Mouse (Mus musculus) embryo, embryonic 9.5 days (tissue): ENCODE data around the gene Rpl19.

ENCODE experiments used
- DNase-seq: peaks from one replicate; pipeline ENCODE4 v3.0.0-alpha.2; 2017; ENCODE audit errors: extremely low spot score

Rpl19 gene

DNA sequence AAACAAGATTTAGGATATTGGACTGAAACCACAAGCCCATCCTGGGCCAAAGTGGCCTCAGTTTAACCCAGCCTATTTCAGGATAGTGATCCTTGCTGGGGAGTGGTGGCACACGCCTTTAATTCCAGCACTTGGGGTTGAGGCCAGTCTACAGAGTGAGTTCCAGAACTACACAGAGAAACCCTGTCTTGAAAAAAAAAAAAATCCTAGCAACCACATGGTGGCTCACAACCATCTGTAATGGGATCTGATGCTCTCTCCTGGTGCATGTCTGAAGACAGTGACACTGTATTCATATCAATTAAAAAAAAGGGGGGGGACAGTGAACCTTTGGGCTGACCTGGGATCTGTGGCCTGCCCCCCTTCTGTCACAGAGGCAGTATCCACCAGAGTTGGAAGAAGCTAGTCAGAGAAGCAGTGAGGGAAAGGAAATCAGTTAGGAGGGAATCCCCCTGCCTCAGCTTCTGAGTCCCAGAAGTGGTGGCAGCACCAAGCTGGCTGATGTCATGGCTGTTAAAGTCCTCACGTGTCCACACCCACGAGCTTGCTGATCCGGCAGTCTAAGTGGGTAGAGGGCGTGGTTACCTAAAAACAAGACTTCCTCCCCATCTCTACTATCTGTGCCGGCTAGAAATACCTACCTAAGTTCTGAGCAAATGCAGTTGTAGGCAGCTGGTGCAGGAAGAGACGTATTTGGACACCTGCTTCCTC is 27.5 kb upstream of the Rpl19 start:
- DNase-seq: no peak

DNA sequence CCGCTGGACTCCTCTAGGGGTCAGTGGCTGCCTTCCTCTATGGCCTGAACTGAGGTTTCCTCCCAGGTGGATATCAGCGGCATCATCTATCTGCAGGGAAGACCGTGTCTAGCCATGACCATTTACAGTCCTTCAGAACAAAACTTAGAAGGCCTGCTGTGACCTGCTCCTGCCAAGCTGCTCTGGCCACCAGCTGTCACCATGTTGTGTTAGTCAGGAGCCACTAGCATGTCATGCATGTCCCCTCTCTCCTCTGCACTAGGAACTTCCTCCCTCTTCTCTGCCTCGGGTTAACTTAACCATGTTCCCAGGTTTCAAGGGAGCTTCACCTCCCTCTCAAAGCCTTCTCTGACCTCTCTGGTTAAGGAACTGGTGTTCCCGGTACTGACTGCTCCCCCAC is 26.8 kb upstream of the Rpl19 start:
- DNase-seq: no peak

DNA sequence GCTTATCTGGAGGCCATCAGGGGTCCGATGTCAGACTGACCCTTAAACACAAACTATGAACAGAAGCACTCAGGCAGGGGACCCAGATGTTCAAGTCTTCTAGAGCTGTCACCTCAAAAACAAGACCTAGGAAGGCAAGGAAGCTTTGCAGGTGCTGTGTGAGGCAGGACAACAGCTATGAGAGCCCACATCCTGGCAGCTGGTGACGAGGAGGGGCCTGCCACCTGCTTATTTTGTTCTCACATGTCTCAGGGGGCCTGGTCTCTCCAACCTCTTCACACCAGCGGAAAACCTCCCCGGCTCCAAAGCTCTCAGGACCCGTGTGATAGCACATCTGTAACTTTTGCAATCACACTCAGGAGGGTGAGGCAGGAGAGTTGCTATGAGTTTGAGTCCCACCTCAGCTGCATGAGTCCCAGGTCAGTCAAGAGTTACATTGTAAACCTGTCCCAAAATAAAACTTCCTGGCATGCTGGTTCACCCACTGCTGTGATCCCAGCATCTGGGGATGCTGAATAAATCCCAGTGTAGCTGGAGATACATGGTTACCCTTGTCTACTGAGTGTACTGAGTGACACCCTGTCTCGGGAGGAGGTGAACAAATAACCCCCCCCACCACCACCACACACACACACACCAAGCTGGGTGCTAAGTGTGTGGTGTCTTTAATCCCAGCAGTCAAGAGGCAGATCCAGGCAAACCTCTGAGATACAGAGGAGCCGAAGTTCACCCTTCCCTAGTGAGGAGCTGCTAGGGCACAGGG is 26.0 kb upstream of the Rpl19 start:
- DNase-seq: no peak

DNA sequence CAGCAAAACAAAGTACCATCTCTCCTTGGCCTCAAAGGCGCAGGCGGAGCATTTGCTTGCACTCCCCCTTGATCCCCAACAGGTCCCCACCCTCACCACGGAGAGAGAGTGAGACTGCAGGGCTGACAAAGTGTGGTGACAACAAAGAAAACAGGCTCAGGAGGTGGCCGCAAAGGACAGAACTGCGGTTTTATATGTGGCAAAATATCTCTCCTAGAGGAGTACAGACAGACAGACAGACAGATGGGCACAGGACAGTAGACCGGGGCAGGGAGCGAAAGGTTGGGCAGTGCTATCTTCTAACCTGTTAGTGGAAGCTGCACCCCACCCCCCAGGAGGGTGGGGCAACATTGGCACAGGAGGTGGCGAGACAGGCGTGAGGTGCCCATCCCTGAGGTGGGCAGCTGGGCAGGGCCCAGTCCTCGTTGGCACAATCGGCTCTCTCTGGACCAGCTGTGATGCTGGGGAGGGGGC is 25.1 kb upstream of the Rpl19 start:
- DNase-seq: no peak

DNA sequence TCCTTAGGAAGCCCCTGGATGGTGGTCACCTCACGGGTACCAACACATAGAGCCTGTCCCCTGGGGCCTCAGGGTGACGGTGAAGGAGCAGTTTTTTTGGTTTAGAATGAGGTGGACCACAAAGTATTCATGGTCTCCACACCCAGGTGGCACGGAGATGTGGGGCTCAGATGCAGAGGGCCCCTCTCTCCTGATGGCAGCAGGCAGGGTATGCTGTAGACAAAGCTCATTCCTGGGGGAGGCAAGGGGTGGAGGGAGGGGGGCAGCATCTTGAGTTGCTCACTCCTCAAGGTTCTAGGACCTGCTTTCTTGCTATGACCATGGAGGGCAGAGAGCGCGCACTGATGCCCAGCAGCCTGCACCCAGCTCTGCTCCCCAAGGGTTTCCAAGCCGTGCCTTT is 24.5 kb upstream of the Rpl19 start:
- DNase-seq: no peak

DNA sequence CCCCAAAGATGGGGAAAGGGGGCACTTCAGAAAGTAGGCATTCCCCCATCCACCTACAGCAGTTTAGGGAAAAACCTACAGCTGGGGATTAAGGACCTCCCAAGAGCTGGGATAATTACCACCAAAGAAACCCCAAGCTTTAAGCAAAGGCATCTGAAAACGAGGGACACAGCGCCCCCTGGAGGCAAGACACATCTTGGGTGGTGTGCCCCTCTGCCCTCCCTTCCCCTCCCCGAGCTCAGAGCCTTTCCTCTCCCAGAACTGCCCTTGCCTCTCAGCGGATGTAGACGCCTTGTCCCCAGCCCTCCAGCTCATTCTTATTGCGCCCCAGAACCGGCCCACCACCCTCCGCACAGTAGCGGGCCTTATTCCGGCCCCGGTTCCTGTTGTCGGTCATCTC is 23.9 kb upstream of the Rpl19 start:
- peak; percentile 82 for DNase-seq

DNA sequence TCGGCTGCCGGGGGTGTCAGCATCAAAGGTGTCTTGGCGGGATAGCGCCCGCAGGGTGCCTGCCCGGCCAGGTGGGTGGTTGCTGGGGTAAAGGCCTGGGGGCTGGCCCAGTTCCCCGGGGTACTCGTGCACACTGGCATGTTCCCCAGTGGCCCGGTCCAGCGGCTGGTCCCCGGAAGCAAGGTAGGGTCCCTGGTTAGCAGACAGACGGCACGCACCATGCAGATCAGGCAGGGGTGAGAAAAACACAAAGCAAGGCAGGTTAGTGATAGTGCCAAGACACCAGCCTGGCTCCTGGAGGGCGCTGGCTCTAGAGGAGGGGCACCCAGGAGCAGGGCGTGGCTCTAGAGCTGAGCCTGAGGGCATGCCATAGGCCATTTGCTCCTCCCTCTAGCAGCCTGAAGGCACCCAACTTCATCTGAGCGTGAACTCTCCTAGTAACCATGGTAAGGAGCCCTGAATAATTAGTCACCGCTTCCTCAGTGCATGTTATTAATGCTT is 23.3 kb upstream of the Rpl19 start:
- DNase-seq: no peak

DNA sequence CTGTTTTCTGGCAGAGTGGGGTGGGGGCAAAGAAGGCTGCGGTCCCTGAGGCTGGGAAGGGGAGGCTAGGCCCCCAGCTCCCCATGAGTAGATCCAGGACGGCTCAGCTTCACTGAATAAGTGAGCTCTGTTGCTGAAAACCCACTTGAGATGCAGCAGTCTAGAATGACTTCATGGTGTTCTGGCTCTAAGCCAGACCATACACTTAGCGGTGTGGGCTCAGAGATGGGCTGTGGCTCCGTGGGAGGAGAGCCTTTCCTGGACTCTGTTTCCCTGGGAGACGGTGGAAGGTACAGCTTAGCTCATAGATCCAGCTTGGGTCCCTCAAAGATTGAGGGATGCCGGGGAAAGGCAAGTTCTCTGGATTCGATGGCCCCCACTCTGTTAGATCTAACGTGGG is 22.3 kb upstream of the Rpl19 start:
- no peak for DNase-seq

DNA sequence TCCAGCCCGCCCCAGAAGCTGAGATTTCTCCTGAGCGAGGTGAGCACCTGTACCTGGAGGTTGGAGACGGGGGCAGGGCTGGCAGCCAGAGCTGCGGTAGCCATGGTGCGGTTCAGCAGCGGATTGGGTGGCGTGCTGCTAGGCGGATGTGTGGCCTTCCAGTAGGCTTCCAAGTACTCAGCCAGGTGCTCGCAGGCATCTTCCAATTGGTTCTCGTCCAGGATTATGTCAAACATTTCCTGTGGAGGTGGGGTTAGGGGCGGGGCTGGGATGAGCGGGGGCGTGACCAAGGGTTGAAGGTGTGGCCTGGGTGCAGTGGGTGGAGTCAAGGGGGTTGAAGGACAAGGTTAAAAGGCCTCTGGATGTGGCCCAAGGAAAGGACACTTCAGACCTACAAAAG is 21.4 kb upstream of the Rpl19 start:
- no peak for DNase-seq

DNA sequence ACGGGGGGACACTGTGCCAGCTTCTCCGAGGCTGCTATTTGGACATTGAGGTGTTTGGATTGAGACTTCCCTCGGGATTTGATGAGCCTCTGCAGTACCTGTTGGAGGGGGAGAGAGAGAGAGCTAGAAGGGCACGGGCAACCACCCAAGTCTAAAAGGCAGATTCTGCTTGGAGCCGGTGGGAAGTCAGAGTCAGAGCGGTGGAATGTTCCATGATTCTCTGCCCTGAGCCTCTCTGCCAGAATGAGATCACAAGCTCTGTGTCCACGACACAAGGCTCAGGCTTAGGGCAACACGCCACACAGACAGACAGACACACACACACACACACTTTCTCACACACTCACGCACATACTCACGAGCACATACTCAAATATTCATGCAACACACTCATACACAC is 20.8 kb upstream of the Rpl19 start:
- no peak for DNase-seq

DNA sequence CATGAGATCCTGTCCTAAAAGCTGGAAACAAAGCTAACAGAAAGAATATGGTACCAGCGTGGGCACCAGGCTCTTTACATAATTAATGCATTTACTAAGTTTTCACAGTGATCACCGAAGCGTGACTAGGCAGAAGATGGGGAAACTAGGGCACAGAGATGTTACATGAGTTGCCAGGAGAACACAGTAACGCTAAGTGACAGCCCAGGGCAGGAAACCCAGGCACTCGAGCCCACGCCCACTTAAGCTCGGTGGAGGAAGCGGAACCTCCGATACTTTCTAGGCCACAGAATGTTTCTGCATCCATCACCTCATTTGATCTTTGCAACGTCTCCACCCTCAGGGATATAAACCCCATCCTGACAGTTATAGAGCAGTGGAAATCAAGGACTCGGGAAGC is 18.4 kb upstream of the Rpl19 start:
- no peak for DNase-seq

DNA sequence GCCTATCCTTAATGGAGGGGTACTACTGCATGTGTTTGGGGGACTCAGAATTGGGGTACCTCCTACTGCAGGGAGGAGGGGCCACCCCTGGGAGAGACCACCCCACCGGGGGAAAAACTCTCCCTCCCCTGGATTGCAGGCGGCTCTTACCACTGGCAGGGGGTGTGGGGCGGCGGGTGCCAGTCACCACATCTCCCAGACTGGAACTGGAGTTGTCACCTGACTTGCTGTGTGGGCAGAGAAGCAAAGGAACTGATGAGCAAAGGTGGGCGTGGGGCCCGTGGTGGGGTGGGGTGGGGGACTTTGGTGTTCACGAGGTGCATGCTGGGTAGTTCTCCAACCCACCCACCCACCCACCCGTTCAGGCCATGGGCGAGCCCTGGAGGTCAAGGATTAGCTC is 14.8 kb upstream of the Rpl19 start:
- no peak for DNase-seq

DNA sequence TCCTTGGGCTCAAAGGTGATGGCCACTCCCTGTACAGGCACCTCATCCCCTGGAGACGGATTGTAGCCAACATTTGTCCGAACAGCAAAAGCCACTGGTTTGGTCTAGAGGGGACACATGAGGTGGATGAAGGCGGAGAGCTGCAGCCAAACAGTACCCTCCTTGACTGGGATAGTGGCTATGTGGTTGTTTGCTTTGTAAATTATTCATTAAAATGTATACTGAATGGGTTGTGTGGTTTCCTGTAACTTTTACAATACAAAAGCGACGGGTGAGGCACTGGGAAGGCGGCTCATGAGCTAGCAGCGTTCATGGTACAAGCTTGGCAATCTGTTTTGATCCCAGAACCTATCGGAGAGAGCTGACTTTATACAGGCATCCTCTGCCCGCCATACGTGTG is 13.7 kb upstream of the Rpl19 start:
- no peak for DNase-seq

DNA sequence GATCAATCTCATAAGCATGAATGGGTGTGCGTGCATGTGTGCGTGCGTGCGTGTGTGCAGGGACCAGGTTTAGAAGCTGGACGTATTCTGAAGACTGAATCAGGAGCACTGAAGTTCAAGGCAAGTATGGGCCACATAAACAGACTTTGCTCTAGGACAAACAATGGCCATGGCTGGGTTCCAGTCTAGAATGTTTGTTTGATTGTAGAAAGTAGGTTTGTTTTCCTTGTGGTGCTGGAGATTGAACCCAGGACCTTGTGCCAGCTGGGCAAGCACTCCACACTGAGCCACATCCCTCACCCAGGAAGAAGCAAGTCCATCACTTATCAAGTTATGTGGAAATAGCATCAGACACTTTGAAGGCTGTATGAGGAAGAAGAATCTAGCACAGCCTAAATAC is 10.3 kb upstream of the Rpl19 start:
- DNase-seq: no peak

DNA sequence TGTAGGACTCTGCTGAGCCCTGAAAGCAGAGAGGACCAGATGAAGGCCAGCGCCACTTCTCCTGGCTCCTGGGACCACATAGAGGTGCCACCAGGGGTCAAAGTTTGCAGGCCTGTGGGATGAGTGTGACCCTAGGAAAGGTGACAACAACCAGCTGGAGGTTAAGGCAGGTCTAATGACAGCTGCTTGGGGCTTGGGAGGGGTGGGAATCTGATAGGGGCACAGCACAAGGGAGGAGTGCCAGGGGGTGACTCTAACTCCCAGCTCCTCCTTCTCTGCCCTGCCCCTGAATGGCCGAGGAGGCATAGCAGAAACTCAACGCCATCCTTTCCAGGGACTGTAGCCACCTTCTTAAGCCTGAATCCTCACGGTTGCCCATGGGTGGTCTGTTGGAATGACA is 9.7 kb upstream of the Rpl19 start:
- no peak for DNase-seq

DNA sequence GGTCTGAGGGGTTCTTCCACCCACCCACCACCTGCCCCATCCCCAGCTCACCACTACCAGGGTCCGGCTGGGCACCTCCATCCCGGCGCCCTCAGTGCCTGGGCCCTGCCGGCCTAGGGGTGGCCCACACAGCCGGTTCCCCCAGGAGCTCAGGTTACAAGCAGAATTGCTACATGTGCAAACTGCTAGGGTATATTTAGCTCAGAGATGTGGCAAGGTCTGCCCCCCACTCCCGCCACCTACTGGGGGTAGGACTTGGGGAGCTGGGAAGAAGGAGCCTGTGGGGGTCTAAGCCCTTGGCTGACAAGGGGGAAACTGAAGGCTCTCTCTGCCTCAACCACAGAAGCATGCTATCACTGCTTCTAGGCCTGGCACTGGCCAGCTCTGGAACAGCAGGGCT is 8.3 kb upstream of the Rpl19 start:
- DNase-seq: no peak

DNA sequence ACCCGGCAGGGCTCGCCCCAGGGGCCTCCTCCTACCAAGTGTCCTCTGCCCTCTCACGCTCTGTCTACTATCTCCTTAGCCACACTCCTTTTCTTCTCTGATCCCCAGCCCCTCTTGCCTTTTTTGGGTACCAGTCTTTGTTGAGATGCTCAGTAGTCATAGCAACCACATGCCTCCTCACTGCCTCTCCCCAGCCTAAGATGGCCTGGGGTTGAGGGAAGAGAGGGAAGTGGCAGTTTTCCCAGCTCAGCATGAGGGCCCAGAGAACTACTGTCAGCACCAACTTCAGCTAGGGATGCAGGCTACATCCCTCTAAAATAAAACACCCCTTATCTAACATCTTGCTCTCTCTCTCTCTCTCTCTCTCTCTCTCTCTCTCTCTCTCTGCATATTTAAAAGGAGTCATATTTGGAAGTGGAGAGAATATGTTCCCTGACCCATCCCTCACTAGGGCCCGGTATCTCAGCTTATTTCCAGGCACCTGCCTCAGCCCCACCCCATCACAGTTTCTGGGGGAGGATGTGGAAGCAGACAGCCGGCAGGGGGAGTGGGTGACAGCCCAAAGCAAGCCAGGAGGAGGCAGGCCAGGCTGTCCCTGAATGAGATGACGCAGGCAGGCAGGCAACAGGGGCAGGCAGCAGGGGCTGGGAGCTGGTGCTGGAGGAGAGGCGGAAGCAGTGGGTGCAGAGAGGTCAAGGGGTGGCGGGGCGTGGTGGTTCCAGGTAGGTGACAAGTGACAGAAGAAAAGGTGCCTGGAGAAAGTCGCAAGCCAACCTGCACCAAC is 7.5 kb upstream of the Rpl19 start:
- peak; percentile 47 for DNase-seq

DNA sequence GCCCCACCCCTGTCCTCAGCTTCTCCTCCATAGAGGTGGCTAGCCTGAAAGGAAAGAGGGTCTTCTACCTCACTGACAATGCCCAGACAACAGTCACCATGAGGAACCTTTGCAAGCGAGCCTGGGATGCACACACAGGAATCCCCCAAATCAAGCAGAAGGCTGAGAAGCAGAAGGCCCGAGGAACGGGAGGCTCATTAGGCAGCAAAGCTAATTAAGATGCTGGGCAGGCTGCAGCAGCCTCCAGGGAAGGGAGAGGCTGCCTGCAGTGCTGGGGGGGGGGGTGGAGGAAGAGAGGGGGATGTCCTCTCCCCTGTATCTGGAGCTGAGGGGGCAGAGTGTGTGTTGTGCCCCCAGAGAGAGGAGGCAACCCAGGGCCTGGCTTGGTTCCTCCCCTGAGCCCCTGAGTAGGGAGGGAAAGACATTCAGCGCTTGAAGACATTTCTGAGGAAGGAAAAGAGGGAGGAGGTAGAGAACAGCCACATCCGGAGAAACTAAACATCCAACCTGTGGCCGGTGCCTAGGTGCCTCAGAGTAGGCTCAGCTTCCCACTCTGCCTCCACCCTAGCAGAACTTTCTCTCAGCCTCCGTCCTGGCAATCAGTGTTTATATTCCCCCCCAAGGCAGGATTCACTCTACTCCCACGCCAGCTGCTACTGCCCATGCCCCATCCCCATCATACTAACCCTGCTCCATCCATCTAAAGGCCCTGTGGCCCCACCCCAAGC is 6.5 kb upstream of the Rpl19 start:
- DNase-seq: no peak

DNA sequence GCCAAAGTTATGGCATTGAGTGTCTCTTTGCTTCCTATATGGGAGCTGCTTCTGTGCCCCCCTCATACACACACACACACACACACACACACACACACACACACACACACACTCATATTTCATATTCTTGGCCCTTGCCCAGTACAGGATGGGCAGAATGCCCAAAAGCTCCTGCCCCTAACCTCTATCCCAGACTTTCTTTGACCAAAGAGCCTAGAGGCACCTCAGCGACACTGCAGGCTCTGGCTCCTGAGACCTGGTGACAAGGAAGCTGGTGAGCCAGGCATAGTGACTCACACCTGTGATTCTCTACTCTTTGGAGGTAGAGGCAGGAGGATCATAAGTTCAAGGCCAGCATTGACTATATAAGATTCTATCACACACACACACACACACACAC is 5.8 kb upstream of the Rpl19 start:
- no peak for DNase-seq

DNA sequence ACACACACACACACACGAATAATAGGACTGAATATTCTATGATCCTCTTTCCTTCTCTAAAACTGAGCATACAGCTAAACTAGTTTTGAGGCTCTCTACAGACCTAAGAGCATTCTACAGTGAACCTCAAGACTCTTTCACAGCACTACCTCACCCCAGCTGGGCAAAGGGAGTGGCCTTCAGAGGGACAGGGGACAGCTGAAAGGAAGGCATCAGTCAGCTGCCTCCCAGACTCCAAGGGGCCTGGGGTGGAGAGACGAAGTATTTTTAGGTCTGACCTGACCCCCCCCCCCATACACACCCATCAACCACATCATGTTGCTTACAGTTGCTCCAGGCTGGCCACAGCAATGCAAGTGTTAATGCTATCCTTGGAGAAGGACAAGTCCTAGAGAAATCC is 5.4 kb upstream of the Rpl19 start:
- no peak for DNase-seq

DNA sequence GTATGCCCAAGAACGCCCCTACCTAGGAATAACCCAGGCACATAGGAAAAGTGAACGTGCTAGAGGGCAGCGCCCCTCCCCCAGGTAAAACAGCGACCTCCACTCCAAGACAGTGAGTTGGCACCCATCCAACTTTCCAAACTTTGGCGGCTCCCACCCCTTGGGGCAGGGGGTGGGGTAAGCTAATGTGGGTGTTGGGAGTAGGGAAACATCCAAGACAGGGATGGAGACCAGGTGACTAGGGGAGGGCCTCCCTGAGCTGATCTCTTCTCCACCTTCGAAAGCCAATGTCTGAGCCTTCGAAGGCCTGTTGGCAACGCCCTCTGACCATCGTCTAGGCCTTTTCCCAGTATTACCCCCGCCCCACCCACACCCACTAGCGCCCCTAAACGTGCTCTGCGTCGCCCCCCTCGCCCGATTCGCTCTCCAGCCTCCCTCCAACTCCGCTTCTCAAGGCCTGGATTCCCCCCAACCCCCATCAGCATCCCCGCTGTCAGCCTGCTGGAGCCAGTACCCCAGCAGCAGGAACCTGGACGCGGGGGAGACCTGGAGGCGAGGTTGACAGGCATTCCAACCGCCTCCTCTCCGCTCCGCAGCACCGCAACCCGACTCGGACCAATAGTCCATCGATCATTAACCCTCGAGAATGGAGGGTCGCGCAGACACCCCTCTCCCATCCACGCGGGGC is 4.8 kb upstream of the Rpl19 start:
- no peak for DNase-seq

DNA sequence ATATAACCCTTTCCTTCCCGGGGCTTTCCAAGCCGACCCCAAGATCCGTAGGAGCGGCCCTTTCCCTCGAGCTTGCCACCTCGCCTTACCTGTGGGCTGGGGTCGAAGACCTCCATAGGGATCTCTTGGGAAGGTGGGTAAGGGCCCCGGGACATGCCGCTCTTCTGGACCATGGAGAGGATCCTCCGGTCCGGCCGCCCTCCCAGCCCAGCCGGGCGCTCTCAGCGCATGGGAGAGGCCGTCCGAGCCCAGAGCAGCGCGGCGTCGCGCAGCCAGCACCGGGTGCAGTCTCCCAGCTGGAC is 4.3 kb upstream of the Rpl19 start:
- no peak for DNase-seq
